Mouse (Mus musculus) spleen, adult 2 months (tissue): Measurements from ENCODE around the gene Kel.

Experiments used
- CTCF ChIP-seq: fragments of 200-500 bp; IDR thresholded peaks from 2 replicates; pipeline ENCODE4 v1.5.1; 2011; ENCODE audit warnings: mild to moderate bottlenecking, inconsistent platforms; ENCODE audit not compliant: insufficient read depth, insufficient read length, insufficient replicate concordance; ENCODE audit errors: extremely low read depth
- POLR2A ChIP-seq: fragments of 200-500 bp; IDR thresholded peaks from 2 replicates; pipeline ENCODE4 v1.6.1; 2011; ENCODE audit warnings: low read depth, low read length, inconsistent platforms

DNA sequence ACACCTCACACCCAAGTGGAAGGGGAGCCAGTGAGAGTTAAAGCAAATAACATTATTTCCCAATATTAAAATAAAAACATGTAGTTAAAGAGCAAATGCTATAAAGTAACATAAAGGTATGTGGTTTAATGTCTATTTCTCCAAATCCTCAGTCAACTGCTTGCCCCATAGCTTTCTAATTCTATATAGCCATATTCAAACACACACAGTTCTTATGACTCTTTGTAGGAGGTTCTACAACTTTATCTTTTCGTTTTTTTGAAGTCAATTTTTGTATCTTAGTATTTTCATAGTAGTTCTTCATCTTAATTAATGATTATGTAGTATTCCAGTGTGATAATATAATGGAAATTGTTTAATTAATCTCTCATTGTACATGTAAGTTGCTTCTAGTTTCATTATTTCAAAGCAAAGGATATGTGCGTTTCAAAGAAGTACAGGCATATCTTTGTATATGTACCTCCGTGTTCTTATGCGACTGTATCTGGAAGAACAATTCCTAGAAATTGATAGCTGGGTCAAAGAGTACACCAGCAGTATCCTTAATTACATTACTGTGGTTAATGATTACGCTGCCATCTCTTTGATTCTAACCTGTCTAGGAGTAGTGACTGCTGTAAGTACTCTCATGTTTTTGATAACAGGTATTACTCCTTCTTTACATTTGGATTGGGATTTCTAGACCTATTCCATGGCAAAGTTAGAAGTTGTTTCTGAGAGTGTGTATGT lies 40.7 kb upstream of the Kel start:
- no peak for TF ChIP-seq POLR2A
- no peak for TF ChIP-seq CTCF
